Mouse (Mus musculus) limb, embryonic 10.5 days (tissue): ENCODE results near the gene Fhit. TPM values are rescaled to one million over a fixed set of nuclear protein-coding genes. Genes with fewer than 3 reads are reported as not detected.
A peak's percentile ranks its signal among the peaks of the same experiment; 100 is the strongest.

Experiments used
- DNase-seq: peaks from one replicate; pipeline ENCODE4 v3.0.0-alpha.2; 2017; ENCODE audit warnings: low spot score
- H3K27ac ChIP-seq: fragments of 300-500 bp; sonication (generic); 2 replicates; pipeline ENCODE4 v1.5.1; 2016; ENCODE audit warnings: mild to moderate bottlenecking
- H3K27me3 ChIP-seq: fragments of 300-500 bp; sonication (generic); 2 replicates; pipeline ENCODE4 v1.6.1; 2016; ENCODE audit warnings: low read depth, mild to moderate bottlenecking; ENCODE audit not compliant: poor library complexity, severe bottlenecking
- H3K36me3 ChIP-seq: fragments of 300-500 bp; sonication (generic); 2 replicates; pipeline ENCODE4 v1.6.1; 2016; ENCODE audit warnings: mild to moderate bottlenecking, moderate library complexity
- H3K4me1 ChIP-seq: fragments of 300-500 bp; sonication (generic); 2 replicates; pipeline ENCODE4 v1.6.1; 2016
- H3K4me3 ChIP-seq: fragments of 300-500 bp; sonication (generic); 2 replicates; pipeline ENCODE4 v1.5.1; 2016; ENCODE audit warnings: mild to moderate bottlenecking, moderate library complexity
- H3K9me3 ChIP-seq: fragments of 300-500 bp; sonication (generic); replicated peaks from 2 replicates; pipeline ENCODE4 v1.6.1; 2016; ENCODE audit warnings: mild to moderate bottlenecking
- WGBS: fragments of 180-500 bp; shearing (Covaris S2); methylation state at CpG from one replicate; pipeline ENCODE4 v1.1.7; 2016; 5-methylcytosine and 5-hydroxymethylcytosine counted together
- polyA plus RNA-seq: library from polyadenylated mRNA; unstranded; fragments of >200 nt; fragmentation: Nextera tagmentation; extraction: Ambion mirVana; gene quantifications from 2 replicates; pipeline ENCODE4 v1.2.1, GENCODE M21; 2016

The Fhit gene
- polyA plus RNA-seq, 1 experiment from 2014 or later, result 2.4 TPM

DNA sequence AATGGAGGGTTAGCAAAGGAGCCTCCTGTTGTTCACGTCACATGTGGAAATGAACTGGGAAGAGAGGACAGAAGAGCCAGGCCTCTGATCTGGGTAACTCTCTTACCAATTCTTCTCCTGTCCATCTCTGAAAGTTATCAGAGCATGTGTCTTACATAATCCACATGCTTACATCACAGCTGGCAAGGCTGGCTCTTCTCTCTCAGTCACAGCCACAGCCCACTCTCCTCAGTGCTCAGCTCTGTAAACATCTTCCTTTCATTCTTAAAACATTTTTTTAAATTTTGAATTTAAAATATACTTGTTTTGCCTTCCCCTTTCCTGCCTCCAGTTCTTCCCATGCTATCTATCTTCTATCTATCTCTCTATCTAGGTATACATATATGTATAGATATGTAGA, 1477.5 kb downstream of the Fhit start:
- 81% methylated on average over 1 of the region's 1 CpGs for WGBS
- DNase-seq, result no peak
- no peak overlapping the region for H3K27ac ChIP-seq

DNA sequence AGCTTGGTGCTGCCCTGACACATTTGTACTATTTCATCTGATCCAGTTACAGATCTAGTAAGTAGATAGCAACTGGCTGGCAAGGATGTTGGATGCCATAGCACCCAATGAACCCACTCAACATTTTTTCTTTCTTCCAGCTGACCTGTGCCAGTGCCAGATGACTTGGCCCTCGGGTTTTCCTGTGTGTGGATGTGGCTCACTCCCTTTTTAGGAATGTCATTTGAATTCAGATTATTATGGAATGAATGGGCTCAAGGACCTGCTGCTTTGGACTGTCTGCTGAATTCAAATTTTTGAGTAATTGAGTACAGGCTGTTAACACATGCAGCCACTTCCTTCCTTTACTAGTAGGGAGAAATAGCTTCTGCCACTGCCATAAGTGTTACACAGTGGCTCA, 1489.1 kb downstream of the Fhit start:
- H3K4me1 ChIP-seq, result no peaks in the 10 kb centered on the region
- WGBS, result 89% methylated on average over 1 of the region's 1 CpGs
- no peak overlapping the region for H3K4me3 ChIP-seq
- H3K27ac ChIP-seq, result no peak overlapping the region
- H3K27me3 ChIP-seq, result no peaks in the 10 kb centered on the region
- H3K9me3 ChIP-seq, result no peaks in the 10 kb centered on the region
- no peak for DNase-seq
- H3K36me3 ChIP-seq, result no peaks in the 10 kb centered on the region

More for the DNA sequence above, 1477.5 kb downstream of the Fhit start:
- H3K9me3 ChIP-seq, result no peaks in the 10 kb centered on the region
- H3K36me3 ChIP-seq, result no peaks in the 10 kb centered on the region
- no peaks in the 10 kb centered on the region for H3K4me1 ChIP-seq
- H3K4me3 ChIP-seq, result no peak overlapping the region
- no peaks in the 10 kb centered on the region for H3K27me3 ChIP-seq

DNA sequence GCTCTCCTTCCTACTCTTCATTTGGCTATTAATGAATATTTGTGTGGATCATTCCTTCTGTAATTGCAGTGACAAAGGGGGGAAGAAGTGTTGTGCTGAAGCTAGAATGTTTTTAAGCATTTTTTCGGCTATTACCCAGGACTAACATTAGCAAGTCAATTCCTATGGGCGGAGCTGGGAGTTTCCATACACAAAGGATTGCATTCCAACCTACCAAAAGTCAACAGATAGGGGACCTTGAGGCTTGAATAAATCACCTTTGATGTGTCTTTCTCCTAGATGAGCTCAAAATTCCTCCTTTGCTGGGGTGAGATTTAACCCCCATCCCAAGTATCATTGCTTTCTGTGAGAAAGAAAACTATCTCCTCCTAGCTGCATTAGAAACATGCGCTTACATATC, 1490.1 kb downstream of the Fhit start:
- no peak for DNase-seq
- Histone ChIP-seq H3K27ac (no peak overlapping the region), H3K4me3 (no peak overlapping the region), H3K4me1 (no peaks in the 10 kb centered on the region), H3K36me3 (no peaks in the 10 kb centered on the region), H3K9me3 (no peaks in the 10 kb centered on the region), H3K27me3 (no peaks in the 10 kb centered on the region)
- 70% methylated on average over 3 of the region's 3 CpGs for WGBS

DNA sequence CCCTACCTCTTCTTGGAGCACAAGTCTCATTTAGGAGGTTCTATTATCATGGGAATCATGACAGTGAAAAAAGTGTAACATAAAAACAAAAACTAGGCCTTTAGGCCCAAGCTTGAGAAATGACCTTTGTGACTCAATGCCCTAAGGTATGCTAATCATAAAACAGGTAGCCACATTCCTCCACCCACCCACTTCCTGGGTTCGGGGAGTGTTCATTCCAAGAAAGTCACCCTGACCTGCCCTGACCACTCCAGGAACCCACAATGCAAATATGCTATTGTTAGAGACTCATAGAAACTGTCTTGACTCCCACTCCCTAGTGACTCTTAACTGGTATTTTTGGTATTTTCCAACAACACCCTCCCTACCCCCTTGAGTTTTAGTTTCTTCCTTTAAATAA, 1492.1 kb downstream of the Fhit start:
- H3K4me1 ChIP-seq, result no peaks in the 10 kb centered on the region
- no peak overlapping the region for H3K27ac ChIP-seq
- 84% methylated on average over 1 of the region's 1 CpGs for WGBS
- no peaks in the 10 kb centered on the region for H3K36me3 ChIP-seq
- no peak overlapping the region for H3K4me3 ChIP-seq
- DNase-seq, result no peak
- H3K9me3 ChIP-seq, result no peaks in the 10 kb centered on the region
- H3K27me3 ChIP-seq, result no peaks in the 10 kb centered on the region

GRCm38 (mm10) chr14:9658445-9658844, 1503.4 kb downstream of the Fhit start:
- H3K36me3 ChIP-seq, result no peaks in the 10 kb centered on the region
- H3K9me3 ChIP-seq, result no peaks in the 10 kb centered on the region
- H3K4me3 ChIP-seq, result no peak overlapping the region
- no peak for DNase-seq
- no peak overlapping the region for H3K27ac ChIP-seq
- WGBS, result 72% methylated on average over 1 of the region's 1 CpGs
- H3K27me3 ChIP-seq, result no peaks in the 10 kb centered on the region
- no peaks in the 10 kb centered on the region for H3K4me1 ChIP-seq

GRCm38 (mm10) chr14:9651417-9651816, 1510.4 kb downstream of the Fhit start:
- Histone ChIP-seq H3K27me3 (no peaks in the 10 kb centered on the region), H3K27ac (no peak overlapping the region), H3K4me3 (no peak overlapping the region), H3K4me1 (no peaks in the 10 kb centered on the region), H3K9me3 (no peaks in the 10 kb centered on the region), H3K36me3 (no peaks in the 10 kb centered on the region)
- DNase-seq, result no peak
- WGBS, result 89% methylated on average over 1 of the region's 1 CpGs

- Histone ChIP-seq H3K36me3 (no peaks in the 10 kb centered on the region), H3K4me1 (peaks cover 8% of the 10 kb centered on the region; the same call in 1 of the 2 replicates), H3K9me3 (no peaks in the 10 kb centered on the region), H3K27me3 (no peaks in the 10 kb centered on the region), H3K4me3 (no peak overlapping the region), H3K27ac (no peak overlapping the region)
- no peak for DNase-seq
- 91% methylated on average over 1 of the region's 1 CpGs for WGBS
Observed at GRCm38 (mm10) chr14:9648416-9648815, 1513.4 kb downstream of the Fhit start.

- peaks cover 8% of the 10 kb centered on the region; the same call in 1 of the 2 replicates for H3K4me1 ChIP-seq
- no peak overlapping the region for H3K4me3 ChIP-seq
- H3K27ac ChIP-seq, result no peak overlapping the region
- H3K9me3 ChIP-seq, result no peaks in the 10 kb centered on the region
- WGBS, result 89% methylated on average over 7 of the region's 7 CpGs
- no peak for DNase-seq
- no peaks in the 10 kb centered on the region for H3K27me3 ChIP-seq
- no peaks in the 10 kb centered on the region for H3K36me3 ChIP-seq
Observed at GRCm38 (mm10) chr14:9646233-9646632, 1515.6 kb downstream of the Fhit start.

- Histone ChIP-seq H3K27me3 (no peaks in the 10 kb centered on the region), H3K36me3 (no peaks in the 10 kb centered on the region), H3K27ac (no peak overlapping the region), H3K4me1 (peaks cover 8% of the 10 kb centered on the region; the same call in 1 of the 2 replicates), H3K4me3 (no peak overlapping the region), H3K9me3 (no peaks in the 10 kb centered on the region)
- WGBS, result 51% methylated on average over 9 of the region's 9 CpGs
- no peak for DNase-seq
Observed at GRCm38 (mm10) chr14:9644216-9645166, 1517.3 kb downstream of the Fhit start.

DNA sequence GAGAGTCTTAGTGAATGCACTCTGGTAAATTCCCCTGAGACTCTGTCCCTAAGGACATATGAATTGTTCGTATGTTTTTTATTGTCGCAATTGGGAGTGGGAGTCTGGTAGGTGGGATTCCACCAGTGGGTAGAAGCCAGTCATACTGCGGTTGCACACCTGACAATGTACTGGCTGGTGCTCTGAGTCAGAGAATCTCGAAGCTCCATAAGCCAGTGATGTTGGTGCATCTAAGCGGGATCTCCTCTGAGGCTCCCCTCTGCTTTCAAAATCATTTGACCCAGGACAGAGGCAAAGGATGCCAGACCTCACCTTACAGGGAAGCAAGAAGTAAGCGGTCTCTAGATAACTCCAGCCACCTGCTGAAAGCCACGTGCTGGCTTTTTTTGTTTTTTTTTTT, 1518.1 kb downstream of the Fhit start:
- Histone ChIP-seq H3K9me3 (no peaks in the 10 kb centered on the region), H3K4me1 (peaks cover 8% of the 10 kb centered on the region; the same call in 1 of the 2 replicates), H3K27me3 (no peaks in the 10 kb centered on the region), H3K27ac (no peak overlapping the region), H3K4me3 (no peak overlapping the region), H3K36me3 (no peaks in the 10 kb centered on the region)
- WGBS, result 77% methylated on average over 7 of the region's 7 CpGs
- no peak for DNase-seq

DNA sequence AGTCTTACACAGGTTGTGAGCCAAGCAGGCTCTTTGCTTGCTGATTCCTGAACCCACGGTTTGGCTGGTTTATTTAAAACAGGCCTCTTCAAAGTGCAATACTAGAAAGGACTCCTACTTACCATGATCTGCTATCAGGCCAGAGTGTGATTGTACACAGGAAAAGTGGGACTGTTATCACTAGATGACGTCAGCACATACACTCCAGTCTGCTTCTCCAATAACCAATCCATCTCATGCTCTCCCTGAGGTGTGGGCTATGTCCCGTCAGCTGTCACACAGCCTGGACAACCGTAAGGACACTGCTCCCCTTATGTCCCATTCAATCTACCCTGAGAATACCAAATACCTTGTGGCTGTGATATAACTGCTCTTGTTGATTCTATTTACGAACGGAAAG, 1519.2 kb downstream of the Fhit start:
- no peaks in the 10 kb centered on the region for H3K9me3 ChIP-seq

GRCm38 (mm10) chr14:9642068-9642467, 1519.8 kb downstream of the Fhit start:
- no peaks in the 10 kb centered on the region for H3K36me3 ChIP-seq
- H3K9me3 ChIP-seq, result no peaks in the 10 kb centered on the region
- H3K27me3 ChIP-seq, result no peaks in the 10 kb centered on the region
- no peak for DNase-seq
- no peak overlapping the region for H3K4me3 ChIP-seq
- H3K4me1 ChIP-seq, result peaks cover 8% of the 10 kb centered on the region; the same call in 1 of the 2 replicates
- H3K27ac ChIP-seq, result no peak overlapping the region
- 78% methylated on average over 3 of the region's 3 CpGs for WGBS

More for the DNA sequence above, 1519.2 kb downstream of the Fhit start:
- 78% methylated on average over 6 of the region's 6 CpGs for WGBS
- no peaks in the 10 kb centered on the region for H3K27me3 ChIP-seq
- no peak for DNase-seq
- H3K27ac ChIP-seq, result no peak overlapping the region
- peaks cover 8% of the 10 kb centered on the region; the same call in 1 of the 2 replicates for H3K4me1 ChIP-seq
- no peaks in the 10 kb centered on the region for H3K36me3 ChIP-seq
- H3K4me3 ChIP-seq, result no peak overlapping the region

- WGBS, result 45% methylated on average over 1 of the region's 1 CpGs
- no peaks in the 10 kb centered on the region for H3K36me3 ChIP-seq
- no peaks in the 10 kb centered on the region for H3K27me3 ChIP-seq
- peaks cover 31% of the 10 kb centered on the region for H3K4me1 ChIP-seq
- DNase-seq, result no peak
- peak overlapping the region; percentile 46; the same call in 1 of the 2 replicates for H3K27ac ChIP-seq
- no peaks in the 10 kb centered on the region for H3K9me3 ChIP-seq
- H3K4me3 ChIP-seq, result no peak overlapping the region
Observed at GRCm38 (mm10) chr14:9634247-9634991, 1527.4 kb downstream of the Fhit start.
